ENCODE assay signal across 21 mouse cellular contexts in the genomic region with DNA sequence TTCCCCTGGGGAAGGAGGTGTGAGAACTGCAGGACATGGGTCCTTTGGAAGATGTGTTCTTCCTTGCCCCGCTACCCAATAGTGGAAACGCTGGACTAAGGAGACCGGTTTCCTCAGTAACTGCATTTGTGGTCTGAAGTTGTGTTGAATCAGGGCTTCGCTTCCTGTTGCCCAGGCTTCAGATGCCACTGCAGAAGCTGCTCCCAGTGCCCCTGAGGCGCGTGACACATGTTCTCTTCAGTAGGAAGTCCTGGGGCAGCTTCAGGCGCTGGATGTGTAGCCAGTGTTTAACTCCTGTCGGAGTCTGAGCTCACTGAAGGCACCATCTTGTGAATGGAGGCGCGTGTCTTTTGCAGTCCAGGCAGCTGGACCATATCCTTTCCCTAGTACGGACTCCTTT. TPM values are rescaled to one million over a fixed set of nuclear protein-coding genes. Genes with fewer than 3 reads are reported as not detected.
DNase-seq lines count a peak whose midpoint lies in the region; ATAC-seq and TF ChIP-seq lines count a peak whose summit lies in the region.
"Had no signal": no experiment of that assay in that cellular context is flagged by ENCODE, and none has a peak within 500 bp of the region (broad histone marks: within the 10 kb centered on the region; RNA-seq: fewer than 3 reads in every experiment).

No protein-coding gene starts in this region.

- H3K27ac ChIP-seq in layer of hippocampus, adult 2 months: no peak overlapping the region
- H3K27ac ChIP-seq: embryonic facial prominence, embryonic 12.5 days; heart, embryonic 10.5 days; hindbrain, postnatal 0 days; limb, embryonic 13.5 days; lung, embryonic 15.5 days; midbrain, embryonic 15.5 days; neural tube, embryonic 12.5 days had no signal

- DNase-seq in layer of hippocampus, adult 9-11 months: peak; percentile 82
- DNase-seq in layer of hippocampus, adult 2 months (ENCODE audit: low spot score in 2 of 2): no peak
- DNase-seq in thymus, postnatal 14 days: peak; percentile 25
- no peak for DNase-seq in thymus, adult 18-20 months
- DNase-seq in naive thymus-derived CD4-positive, alpha-beta T cell, adult 2 months (ENCODE audit: low read depth): peak; percentile 54
- DNase-seq in cerebellum, postnatal 25 days: no peak
- DNase-seq: adrenal gland, adult 8-10 months; cerebellum, postnatal 10 days; forebrain, postnatal 0 days; gastrocnemius, postnatal 14 days; kidney, adult 8-10 months; right cerebral cortex, postnatal 25 days had no signal

- no peak overlapping the region for H3K4me3 ChIP-seq in layer of hippocampus, adult 2 months
- H3K4me3 ChIP-seq: embryonic facial prominence, embryonic 12.5 days; heart, embryonic 10.5 days; limb, embryonic 13.5 days; lung, embryonic 15.5 days; midbrain, embryonic 15.5 days; neural tube, embryonic 12.5 days had no signal

- peak; percentile 34 to 39; a peak in 2 of 4 replicates for ATAC-seq in hematopoietic stem cell, adult 5-6 weeks (replicated peaks in 1 of 2; ENCODE audit: insufficient read depth in 1 of 2, low FRiP score in 2 of 2, low TSS enrichment in 1 of 2, low read depth in 1 of 2, poor library complexity in 2 of 2, severe bottlenecking in 2 of 2)
- ATAC-seq in megakaryocyte-erythroid progenitor cell, adult 5-6 weeks (replicated peaks; ENCODE audit: low FRiP score, low TSS enrichment, poor library complexity, severe bottlenecking): no peak
- ATAC-seq: forebrain, postnatal 0 days; hindbrain, postnatal 0 days; midbrain, embryonic 15.5 days had no signal

- TF ChIP-seq CTCF in layer of hippocampus, adult 2 months (conservative IDR thresholded peaks at IDR 0.05): no peak

RNA-seq across cellular contexts. Expression of a gene that starts 4.8 kb away (rescaled TPM):
- total RNA-seq in layer of hippocampus, adult 2 months (2021): 100 to 1,000 TPM; 374 to 416 TPM
- 96.1 and 101 TPM in 2 replicates for total RNA-seq in hematopoietic stem cell, adult 5-6 weeks (2017)
- total RNA-seq in megakaryocyte-erythroid progenitor cell, adult 5-6 weeks (2014; fragmentation: Nextera tagmentation): 216 and 230 TPM in 2 replicates
- 90.1 and 113 TPM in 2 replicates for total RNA-seq in megakaryocyte-erythroid progenitor cell, adult 5-6 weeks (2017)

RNA-seq across cellular contexts. Expression of a gene that starts 57.0 kb away (rescaled TPM):
- 100 to 1,000 TPM; 184 to 196 TPM for total RNA-seq in layer of hippocampus, adult 2 months (2021)
- 93.3 and 143 TPM in 2 replicates for total RNA-seq in hematopoietic stem cell, adult 5-6 weeks (2017)
- 461 and 512 TPM in 2 replicates for total RNA-seq in megakaryocyte-erythroid progenitor cell, adult 5-6 weeks (2014; fragmentation: Nextera tagmentation)
- total RNA-seq in megakaryocyte-erythroid progenitor cell, adult 5-6 weeks (2017): 209 and 264 TPM in 2 replicates

Comparison
In these comparisons a context has a peak if more than half of its experiments do, and no peak if none do; other contexts are left out.
1. DNase-seq: peak in layer of hippocampus, adult 9-11 months (single experiment), thymus, postnatal 14 days (single experiment) and naive thymus-derived CD4-positive, alpha-beta T cell, adult 2 months (single experiment); none in layer of hippocampus, adult 2 months (0 of 2), thymus, adult 18-20 months (0 of 2) and cerebellum, postnatal 25 days (0 of 2).